Mouse (Mus musculus): ENCODE measurements around the gene Hic1.
"Not testable (repeated sequence)": the region's sequence is repeated elsewhere in the genome, so short reads cannot be mapped to it uniquely, and the experiment has no call there.

Gene Hic1

DNA sequence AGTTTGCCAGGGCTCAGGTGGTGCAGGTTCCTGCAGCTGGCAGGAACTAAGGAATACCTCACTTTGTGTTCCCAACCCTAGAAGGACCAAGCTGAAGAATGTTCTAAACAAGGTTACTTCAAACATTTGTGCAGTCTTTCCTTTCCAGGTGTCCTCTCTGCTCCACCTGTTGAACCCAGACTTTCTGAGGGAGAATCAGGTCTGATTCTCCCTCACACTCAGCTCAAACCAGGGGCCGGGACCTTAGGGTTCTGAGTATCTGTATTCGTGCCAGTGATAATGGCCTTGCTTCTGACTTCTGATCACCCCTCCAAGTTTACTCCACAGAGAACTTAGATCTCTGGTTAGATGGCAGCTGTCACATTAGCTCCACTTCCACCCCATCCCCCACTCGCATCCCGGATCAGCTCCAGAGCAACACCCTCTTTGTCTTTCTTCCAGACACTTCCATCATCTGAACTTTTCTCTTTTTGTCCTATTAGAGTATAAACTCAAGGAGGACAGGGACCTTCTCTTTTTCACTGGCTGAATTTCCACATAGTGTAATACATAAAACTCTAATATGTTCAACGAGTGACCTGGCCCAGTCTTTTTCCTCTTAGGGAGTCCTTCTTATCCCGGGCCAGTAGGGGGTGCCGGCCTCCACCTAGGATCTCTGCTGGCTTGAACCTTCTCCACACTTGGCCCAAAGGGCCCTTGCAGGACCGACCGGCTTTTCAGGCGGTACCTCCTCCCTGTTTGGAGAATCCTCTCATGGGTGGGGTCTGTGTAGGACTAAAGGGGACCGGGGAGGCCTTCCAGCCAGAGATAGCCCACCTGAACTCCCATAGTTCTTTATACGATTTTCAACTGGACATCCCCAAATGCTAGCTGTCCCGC is 23.3 kb upstream of the Hic1 start:
- DNase-seq = peak; percentile 82

DNA sequence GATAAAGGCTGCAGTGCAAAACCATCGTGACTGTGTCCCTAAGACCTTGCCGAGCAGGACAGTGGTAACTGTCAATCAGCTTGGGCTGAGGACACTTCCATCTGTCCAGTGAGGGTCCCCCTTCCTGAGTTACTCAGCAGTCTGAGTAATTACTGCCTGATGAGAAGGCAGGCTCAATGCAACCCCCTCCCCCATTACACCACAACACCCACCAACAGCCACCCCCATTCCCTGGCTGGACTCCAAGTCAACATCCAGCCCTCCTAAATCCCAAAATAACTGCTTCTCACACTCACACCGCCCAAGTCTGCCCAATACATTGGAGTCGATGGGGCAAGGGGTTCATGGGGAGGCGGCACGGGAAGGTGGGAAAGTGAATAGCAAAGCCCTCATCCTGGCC is 22.5 kb upstream of the Hic1 start:
- DNase-seq = no peak

DNA sequence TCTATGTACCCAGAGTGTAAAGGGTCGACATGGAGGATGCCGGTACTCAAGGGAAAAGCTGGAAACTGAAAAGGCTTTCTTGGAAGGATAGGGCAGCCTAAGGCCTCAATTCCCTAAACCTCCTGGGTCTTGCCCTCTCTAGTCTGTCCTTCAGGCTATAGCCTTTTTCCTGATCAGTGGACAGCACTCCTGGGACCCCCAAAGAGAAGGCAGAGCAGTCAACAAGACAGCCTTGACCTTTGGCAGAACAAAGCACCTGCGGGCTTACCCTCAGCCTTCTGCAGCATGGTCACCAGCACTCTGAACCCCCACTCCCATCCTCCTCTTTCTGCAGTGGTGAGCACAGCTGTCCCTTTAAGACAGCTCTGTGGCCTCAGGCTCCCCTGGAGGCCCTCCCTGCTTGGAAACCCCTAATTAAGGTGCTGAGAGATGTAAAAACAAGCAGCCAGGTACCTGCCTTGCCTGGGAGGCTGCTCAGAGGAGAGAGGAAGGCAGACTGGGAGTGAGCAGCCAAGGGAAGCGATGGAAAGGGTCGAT is 21.7 kb upstream of the Hic1 start, which contains the start of gene Dph1:
Gene Dph1 (minus strand): TSS at position 337 of the 537 bp plus-strand sequence.
- no peak for DNase-seq

DNA sequence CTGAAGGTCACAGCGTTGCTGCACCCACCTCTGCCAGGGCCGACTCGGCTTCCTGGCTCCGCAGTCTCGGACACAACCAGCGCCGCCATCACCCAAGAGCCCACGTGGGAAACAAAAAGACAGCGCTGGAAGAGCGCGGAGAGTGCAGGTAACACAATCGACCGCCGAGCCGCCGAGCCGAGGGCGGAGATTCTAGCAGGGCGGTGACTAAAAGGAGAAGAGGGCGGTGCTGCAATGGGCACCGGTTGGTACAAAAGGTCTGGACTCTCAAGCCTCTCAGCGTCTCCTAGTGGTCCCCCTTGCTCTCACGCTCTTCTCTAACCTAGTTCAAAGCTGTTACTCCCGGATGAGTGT is 21.0 kb upstream of the Hic1 start:
- peak; percentile 83 for DNase-seq

DNA sequence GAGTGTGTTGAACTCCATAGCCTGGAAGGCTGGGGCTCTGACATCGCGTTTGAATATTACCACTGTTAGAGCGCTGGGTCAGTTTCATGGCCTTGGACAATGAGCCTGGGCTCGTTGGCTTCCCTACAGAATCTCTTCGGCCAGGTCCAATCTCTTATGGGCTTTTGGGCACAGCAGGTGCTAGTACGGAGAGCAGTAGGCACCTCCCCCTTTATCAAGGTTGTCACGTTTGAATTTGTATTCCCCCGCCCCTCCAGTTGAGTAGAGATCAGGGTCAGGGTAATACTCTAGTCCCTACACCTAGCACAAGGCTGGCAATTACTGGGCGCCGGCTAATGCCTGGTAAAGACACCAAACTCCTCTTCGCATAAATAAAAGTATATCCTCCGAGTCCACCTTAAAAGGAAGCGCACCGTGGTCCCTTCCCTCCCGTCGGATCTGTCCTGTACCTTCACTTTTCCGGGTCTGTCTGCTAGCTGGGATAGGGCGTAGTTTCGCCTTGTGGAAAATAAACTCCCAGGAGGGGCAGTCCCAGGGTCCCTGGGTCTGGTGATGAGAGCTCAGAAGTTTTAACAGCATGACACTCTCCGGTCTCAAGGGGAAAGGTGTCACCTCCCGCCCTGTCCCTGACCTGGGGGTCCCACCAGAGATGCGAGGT is 20.5 kb upstream of the Hic1 start:
- peak; percentile 23 for DNase-seq

DNA sequence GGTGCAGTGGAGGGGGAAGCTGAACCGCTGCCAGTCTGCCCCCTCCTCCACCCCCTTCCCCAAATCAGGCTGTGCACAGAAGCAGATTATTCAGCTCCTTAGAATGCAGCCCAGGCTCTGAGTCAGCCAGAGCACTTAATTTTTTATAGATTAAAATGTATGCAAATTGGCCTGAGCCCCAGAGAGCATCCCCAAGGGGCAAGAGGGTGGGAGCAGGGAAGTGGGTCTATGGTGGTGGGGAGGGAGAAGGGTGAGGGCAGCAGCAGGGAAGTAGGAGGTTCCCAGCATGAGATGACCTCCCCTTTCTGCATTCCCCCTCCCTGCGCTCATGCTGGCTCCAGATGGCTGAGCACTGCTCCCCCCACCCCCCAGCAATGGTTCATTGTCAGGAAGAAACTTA is 15.7 kb upstream of the Hic1 start:
- DNase-seq = no peak

DNA sequence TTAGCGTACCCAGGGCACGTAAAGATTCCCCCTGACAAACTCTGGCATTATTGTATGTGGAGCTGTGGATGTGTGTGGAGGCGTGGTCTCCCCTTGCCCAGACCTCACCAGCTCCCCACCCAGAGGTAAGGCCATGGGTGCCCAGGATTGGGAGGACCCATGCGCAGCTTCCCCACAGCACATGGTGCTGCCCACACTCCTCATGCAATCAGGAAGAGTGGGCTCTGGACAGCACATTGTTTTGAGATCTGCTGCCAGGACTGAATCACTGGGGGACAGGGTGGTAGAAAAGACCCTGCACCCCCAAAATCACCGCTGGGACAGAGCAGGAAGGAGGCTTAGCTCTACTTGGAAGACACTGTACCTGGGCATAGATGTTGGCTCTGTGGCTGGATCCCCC is 15.3 kb upstream of the Hic1 start:
- no peak for DNase-seq

DNA sequence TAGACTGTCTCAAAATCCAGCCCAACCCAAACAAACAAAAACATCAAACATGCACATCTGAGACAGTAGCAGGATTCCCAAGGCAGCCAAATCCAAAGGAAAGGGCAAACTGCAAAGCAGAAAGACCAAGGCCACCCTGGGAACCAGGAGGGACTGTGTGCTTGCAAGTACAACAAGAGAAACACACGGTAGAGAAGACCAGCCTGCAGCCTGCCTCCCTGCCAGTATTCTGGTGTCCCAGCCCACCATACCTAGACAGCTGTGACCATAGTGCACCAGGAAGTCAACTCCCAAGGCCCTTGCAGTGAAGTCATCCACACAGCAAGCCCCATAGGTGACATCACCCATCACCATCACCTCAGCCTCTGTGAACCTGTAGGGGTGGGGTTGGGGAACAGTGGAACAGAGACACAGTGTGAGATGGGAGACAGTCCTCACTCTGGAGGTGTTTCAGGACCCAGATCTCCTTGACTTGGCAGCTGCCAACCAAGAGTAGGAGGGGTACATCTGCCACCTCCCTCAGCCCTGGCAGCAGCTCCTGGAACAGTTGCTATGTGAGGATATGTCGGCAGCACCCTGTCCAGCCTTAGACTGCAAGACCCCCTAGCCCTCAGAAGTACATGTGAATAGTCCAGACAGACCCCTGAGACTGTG is 14.7 kb upstream of the Hic1 start:
- DNase-seq = no peak

DNA sequence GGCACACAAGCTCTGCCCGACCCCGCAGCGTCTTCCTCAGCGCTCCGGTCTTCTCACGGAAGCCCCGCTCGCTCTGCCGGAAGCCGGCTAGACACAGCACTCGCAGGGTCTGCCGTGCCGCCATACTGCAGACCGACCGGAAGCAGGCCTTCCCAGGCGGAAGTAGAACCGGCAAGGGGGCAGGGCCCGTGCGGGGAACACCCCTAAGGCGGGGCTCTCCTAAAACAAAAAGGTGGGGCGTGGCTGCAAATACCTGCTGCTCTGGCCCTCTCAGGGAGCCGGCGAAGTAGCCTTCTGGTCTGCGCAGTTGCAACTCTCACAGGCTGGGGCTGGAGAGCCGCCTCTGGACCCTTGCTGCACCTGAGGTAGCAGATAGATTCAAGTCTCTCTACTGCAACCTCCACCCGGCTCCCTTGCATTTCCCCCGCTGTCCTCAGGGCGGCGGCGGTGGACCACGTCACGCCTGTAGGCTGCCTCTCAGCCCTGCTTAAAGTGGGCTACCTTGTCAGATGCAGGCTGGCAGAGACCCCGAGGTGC is 9.4 kb upstream of the Hic1 start, which contains the start of gene Ovca2:
Gene Ovca2 (minus strand): TSS at position 164 of the 537 bp plus-strand sequence.
- DNase-seq = peak; percentile 93

DNA sequence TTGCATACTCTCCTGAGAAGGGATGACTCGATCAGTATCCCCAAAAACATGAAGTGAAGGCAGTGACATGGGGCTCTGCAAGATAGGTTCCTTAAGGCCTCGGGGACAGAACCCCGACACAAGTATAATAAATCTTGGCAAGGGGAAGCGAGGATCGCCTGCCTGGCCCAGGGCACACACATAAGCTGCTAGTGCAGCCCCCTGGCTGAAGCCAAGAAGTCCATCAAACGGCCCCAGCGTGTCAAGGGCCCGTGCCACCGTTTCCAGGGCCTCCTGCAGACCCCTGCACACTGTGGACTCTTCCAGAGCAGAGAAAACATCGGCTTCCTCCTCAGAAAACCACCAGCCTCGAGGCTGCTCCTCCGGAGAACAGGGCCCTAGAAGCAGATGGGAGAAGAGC is 8.7 kb upstream of the Hic1 start:
- DNase-seq = no peak

DNA sequence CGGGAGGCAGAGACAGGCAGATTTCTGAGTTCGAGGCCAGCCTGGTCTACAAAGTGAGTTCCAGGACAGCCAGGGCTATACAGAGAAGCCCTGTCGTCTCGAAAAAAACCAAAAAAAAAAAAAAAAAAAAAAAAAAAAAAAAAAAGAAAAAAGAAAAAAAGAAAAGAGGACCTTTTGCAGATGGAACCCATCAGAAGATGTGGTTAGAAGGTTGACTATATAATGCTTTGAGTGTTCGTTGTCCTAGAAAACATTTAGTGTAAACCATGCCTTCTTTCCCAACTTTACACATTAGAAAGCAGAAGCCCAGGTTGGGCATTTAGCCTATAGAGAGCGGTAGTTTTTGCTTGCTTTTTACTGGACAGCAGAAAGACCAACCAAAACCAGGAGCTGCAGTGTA is 5.3 kb upstream of the Hic1 start:
- not testable (repeated sequence) for DNase-seq

DNA sequence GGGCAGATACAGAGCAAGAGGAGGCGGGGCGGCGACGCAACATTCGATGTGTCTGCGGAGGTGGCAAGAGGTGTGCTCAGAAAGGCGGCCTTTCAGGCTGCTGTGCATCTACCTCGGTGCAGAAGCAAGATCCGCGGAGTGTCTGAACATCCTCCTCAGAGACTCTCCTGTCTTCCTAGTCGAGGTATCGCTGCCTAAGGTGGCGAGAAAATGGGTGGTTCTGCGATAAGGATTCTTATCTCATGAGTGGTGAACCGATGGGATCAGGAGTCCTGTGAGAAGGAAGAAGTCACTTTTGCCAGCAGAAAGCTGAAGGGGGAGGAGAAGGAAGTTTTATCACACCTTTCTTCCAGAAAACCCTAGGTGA is 4.5 kb upstream of the Hic1 start:
- DNase-seq = no peak

DNA sequence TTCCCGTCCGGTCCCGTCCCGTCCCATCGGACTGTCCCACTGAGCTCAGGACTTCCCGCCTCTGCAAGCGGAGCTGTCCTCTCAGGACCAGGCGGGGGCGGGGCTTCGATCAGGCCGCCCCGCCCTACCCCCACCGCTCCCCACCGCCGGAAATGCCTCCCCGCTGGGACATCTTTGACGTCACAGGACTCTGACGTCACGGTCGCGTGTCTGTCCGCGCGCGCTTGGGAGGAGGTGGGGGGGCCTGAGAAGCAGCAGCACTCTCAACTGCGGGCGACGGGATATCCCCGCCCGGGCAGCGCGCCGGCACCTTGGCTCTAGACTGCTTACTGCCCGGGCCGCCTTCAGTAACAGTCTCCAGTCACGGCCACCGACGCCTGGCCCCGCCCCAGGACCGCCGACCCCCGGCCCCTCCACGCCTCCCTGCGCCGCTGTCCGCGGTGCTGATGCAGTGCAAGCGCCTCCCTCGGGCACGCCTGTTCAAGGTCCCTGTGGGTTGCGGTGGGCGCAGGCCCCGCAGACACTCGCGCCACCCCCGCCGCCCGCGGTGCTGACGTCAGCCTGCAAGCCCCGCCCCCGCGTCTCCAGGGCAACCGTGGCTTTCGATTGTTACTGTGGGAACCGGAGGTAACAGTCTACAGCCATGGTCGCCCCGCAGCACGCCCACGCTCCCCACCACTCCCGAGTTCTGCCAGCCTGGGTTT is 3.9 kb upstream of the Hic1 start:
- DNase-seq = peak; percentile 86

DNA sequence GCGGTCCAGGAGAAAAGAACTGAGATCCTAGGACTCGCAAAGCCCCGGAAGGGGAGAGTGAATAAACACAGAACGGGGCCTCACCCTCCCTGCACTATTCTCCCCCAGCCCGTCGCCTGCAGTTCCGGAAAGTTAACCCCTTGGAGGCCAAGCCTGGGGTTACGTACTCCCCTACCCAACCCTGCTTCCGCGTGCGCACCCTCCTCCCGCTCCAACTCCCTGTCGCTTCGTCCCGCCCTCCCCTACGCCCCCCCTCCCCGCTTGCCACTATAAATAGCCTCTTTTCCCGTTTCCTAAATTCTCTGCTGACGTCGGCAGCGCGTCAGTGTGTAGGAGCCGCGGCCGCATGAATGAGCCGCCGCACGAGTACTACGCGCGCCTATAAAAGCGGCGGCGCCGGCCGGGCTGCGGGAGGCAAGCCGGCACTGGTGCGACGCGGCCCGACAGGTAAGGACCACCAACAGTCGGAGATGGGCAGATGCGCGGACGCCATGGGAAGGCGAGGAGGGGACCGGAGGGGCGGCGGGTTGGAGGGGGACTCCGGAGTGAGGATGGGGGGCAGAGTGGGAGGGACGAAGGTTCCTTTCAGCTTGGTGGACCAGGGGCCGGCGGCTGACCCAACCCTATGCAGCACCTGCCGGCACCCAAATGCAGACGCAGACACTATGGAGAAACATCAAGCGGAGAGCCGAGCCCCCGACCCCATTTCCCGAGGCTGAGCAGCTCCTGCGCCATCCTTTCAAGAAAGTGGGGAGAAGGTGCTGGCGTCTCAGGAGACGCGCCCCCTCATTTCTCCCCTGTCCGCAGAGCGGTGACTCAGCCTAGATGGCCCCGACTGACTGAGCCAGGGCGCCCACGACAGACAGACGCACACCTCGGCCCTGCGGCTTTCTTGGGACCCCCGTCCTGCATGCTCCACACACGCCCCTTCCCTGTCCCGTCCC is 3.1 kb upstream of the Hic1 start:
- DNase-seq = no peak

DNA sequence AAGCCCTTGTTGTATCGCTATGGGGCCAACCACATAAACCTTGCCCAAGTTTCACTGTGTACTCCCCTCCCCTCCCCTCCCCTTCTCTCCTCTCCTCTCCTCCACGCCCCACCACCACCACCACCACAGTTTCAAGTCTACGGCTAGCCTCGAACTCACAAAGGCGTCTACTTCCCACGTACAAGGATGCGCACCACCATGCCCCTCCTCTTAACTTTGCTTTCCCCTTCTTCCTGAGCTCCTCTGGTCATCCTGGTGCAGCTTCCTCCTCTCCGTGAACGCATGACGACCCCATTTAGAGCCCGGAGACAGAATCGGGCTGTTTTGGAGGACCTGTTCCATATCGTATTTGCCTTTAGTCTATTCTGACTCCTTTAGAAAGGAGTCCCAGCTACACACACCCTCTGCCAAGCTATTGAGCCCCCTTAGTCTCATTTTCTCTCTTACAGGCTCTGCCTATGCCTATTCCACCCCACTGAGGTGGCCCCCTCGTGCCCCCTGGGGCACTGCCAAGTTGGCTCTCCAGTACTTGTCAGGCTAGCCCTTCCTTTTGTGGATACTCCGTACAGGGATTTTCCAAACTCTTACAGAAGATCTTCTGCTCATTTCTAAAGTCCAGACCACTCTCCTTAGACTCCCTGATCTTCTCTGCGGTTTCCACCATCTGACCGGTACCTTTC is 2.0 kb upstream of the Hic1 start:
- DNase-seq = no peak

DNA sequence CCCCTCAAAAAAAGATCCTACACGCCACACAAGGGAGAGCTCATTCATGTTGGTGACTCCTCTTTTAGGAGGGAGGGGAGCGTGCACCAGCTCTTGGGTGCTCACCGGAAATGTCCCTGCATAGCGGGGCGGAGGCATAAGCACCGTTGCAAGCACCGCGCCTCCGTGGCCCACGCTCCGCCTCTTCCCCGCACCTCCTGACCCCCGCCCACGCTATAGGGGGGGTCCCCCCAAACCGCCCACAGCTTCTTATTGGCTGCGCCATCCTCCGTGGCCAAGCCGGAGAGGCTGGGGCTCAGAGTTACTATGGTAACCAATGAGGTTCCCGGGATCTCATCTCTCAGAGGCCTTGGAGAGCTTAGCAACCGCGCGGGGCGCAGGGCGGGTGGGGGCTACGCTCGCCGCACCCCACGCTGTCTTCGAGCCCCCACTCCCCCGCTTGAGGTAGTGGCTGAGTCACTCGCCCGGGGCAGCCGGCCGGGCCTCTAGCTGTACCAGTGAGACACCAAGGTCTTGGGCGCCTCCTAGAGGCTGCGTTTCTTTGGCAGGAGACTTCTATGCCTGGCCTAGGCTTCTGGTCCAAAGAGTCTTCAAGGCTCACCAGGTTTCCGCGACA is 925 bp upstream of the Hic1 start:
- peak; percentile 97 for DNase-seq

DNA sequence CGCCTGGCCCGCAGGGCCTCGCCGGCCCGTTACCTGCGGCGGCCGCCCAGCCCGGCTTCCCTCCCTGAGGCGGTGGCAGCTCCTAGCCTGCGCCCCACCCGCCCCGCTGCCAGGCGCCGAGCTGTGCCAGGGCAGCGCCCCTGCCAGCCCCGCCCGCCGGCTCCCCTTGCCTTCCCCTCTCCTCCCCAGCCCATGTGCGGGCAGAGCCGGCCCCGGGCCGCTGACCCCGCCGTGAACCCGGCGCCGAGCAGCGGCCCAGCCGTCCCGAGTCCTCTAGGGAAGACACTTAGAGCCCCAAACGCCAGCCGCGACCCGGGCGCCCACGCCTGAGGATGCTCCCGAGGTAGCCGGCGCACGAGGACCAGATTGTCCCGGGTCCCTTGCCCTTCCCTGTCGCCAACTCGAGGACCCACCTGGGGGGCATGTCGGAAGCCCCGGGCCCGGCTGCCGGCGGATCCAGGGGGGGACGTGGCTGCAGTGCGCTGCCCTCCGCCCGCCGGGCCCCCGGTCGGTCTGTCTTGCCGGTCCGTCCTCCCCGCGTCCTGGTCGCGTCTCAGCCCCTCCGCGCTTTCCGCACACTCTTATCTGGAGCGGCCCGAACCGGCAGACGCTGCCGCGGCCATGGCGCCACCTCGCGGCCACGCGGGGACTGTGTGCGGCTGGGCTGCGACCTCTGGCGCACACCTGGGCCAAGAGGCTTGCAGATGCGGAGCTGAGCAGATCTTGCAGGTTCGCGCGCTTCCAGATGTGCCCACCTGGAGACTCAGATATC is 543 bp downstream of the Hic1 start:
- peak; percentile 89 for DNase-seq

DNA sequence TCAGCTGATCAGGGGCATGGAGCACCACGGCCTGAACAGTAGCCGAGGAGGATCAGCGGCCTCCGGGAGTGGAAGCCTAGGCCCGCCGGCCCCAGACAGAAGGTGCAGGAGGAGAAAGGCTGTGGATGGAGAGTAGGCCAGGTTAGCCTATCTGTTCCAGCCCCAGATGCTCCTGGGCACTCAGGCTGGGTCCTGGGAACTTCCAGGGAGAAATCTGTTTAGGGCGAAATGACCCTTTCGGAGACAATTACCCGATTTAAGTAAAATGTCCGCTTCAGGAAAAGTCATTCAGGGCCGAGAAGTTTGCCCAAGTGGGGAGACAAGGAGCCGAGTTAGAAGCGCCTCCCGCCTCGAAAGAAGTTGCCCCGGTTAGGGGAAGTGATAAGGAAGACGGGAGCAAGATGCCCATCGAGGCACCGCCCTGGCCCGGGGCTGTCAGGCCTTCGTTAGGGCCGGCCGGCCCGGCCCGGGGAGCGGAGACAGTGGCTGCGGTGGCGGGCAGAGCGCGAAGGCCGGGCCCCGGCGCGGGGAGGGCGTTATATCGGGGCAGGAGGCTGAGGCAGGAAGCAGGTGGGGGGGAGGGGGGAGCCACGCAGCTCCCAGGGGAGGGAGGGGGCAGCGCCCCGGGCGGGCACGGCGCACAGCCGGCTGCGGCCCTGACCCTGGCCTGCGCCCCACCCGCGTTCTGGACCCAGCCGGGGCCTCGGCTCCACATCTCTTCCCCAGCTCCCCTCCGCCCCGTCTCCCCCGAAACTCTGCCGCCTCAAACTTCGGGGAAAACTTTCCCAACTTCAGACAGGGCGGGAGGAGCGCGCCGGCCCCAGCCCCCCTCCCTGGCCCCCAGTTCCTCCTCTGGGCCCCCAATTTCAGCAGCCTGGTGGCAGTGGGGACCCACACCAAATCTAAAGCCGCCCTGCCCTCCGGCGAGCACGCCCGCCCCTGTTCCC is 1.4 kb downstream of the Hic1 start:
- peak; percentile 40 for DNase-seq
